Mouse (Mus musculus): Measurements from ENCODE around the gene Prr14.
"Not testable (repeated sequence)": the region's sequence is repeated elsewhere in the genome, so short reads cannot be mapped to it uniquely, and the experiment has no call there.

The Prr14 gene

DNA sequence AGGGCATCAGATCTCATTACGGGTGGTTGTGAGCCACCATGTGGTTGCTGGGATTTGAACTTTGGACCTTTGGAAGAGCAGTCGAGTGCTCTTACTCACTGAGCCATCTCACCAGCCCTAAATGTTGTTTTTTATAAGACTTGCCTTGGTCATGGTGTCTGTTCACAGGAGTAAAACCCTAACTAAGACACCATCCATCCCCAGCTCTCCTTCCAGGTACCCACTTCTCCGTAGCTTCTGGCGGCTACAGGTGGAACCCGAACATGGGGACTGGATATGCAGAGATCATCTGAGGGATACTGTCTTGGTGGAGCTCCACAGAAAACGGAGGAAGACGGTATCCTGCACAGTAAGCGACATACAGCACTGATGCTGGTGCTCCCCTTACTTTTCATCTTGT is at the start of gene Prr14:
Prr14 (plus strand) TSS at position 301 of the 400 bp plus-strand sequence.
- not testable (repeated sequence) for DNase-seq (ENCODE audit: low spot score in 2 of 2)

DNA sequence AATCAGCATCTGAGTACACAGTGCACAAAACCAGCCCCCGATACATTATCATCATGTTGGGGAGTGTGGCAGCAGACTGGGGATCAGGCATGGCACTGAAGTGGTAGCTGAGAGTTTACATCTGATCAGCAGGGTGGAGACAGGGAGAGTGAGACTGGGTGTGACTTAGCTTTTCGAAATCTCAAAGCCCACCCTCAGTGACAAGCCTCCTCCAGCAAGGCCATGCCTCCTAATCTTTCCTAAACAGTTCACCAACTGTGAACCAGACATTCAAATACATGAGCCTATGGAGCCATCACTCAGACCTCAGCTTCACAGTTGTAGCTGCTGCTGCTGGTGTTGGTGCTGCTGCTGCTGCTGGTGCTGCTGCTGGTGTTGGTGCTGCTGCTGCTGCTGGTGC is 48.0 kb upstream of the Prr14 start:
- no peak for DNase-seq (ENCODE audit: low spot score in 2 of 2)

- DNase-seq (ENCODE audit: low spot score in 2 of 2): peak; percentile 91 to 97
Observed at GRCm38 (mm10) chr7:127421388-127422191, 37.8 kb upstream of the Prr14 start, which contains the start of gene Zfp688. Zfp688 (minus strand) TSS chr7:127422068.

DNA sequence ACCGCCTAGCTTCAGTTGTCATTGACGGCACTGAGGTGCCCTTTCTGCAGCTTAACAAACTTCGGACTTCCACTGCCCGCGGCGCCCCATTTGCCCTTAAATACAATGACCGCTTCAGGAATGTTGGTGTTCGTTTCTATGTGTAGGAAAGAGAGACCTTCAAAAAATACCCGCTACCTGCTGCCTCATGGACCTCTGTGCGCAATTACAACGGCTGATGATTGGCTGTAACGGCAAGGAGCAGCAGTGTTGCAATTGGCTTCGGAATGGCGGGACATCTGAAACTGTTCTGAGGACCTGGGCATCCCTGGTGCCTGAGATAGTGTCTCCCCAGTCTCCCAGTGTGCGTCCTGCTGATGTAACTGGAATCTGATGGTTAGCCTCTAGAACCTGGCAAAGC is 37.2 kb upstream of the Prr14 start:
- DNase-seq (ENCODE audit: low spot score in 2 of 2): no peak

DNA sequence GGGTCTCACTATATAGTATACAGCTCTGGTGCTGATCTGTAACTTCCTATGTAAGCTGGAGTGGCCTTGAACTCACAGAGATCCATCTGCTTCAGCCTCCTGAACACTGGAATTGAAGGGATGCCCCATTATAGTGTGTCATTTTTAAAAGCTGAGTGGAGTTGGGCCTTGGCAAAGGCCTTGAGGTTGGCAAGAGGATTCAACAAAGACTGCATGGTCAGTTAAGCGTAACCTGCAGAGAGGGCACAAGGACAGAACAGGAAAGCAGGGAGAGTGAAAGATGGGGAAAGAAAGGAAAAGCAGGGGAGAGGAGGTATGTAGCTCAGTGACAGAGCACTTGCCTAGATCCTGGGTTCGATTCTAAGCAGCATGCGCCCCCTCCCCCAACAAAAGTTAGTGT is 34.1 kb upstream of the Prr14 start:
- no peak for DNase-seq (ENCODE audit: low spot score in 2 of 2)

GRCm38 (mm10) chr7:127425911-127426310 is 33.5 kb upstream of the Prr14 start:
- DNase-seq (ENCODE audit: low spot score in 2 of 2): no peak

DNA sequence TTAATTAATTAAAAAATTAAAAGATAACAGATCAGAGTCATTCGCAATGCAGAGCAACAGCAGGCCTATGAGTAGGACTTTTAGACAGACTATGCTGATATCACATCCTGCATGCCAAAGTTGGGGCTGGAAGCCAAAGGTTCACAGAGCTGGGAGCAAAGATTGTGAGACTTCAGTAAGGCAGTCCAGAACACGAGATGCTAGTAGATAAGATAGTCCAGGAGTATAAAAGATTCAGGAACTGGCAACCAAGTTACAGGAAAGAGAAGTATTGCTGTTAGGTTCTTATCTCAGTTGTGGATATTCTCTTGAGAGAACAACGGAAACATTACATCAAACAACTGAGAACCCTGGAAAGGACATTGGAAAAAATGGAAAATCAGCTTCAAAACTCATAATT is 33.1 kb upstream of the Prr14 start:
- no peak for DNase-seq (ENCODE audit: low spot score in 2 of 2)

DNA sequence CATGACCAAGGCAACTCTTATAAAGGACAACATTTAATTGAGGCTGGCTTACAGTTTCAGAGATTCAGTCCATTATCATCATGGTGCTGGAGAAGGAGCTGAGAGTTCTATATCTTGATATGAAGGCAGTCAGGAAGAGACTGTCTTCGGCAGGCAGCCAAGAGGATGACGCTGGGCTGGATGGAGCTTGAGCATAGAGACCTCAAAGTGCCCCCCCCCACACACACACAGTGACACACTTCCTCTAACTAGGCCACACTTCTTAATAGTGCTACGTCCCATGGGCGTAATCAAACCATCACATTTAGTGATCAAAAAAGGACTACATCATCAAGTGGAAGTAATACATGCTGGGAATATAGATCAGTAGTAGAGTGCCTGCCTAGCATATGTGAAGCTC is 24.2 kb upstream of the Prr14 start:
- DNase-seq (ENCODE audit: low spot score in 2 of 2): no peak

DNA sequence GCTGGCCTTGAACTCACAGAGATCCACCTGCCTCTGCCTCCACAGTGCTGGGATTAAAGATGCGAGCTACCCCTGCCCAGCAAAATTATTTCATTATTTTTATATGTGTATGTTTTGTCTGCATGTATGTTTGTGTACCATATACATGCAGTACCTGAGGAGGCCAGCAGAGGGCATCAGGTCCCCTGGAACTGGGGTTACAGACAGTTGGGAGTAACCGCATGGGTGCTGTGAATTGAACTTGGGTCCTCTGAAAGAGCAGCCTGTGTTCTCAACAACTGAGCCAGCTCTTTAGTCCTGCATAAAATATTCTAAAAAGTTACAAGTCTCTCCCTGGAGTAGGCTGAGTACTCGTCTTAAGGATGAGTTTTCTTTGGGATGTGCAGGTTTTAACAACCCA is 21.7 kb upstream of the Prr14 start:
- DNase-seq (ENCODE audit: low spot score in 2 of 2): no peak

DNA sequence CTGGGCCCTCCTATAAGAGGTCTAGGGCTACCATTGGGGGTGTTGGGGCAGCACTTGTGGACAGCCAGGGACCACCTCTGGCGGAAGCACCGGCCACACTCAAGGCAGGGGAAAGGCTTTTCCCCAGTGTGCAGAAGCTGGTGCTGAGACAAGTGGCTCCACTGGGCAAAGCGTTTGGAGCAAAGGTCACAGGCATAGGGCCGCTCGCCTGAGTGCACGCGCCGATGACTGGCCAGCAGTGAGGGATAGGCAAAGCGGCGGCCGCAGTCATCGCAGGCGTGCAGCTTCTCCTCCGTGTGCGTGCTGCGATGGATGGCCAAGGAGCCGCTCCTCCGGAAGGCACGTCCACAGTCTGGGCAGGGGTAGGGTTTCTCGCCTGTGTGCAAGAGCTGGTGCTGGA is 15.4 kb upstream of the Prr14 start:
- no peak for DNase-seq (ENCODE audit: low spot score in 2 of 2)

DNA sequence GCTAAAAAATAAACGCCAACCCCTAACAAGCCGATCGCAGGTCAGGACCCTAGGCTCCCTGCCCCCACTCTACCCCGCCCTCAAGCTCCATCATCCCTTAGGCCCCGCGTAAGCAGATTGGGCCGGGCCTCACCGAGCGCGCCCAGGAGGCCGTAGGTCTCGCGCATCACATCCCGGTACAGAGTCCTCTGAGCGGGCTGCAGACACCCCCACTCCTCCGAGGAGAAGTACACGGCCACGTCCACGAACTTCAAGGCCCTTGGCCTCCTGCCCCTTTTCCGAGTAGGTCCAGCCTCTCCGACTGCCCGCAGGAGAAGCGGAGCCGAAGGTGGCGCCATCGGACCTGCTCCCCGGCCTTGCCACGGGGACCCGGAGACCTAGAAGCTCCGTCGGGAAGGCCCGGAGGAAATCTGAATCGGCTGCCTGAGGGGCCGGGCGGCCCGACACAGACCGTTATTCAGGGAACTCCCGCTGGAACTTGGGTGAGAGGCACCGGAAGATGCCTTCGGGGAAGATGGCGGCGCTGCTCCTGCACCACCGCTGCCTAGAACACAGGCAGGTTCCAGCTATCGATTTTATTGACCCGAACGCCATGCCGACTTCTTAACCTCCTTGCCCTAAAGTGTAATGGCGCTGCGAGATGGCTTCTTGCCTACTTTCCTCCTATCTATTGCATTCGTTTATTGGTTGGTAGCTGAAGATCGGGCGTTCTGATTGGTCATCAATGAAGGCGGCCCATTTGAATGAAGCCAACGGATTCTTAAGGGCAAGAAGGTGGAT is 10.7 kb upstream of the Prr14 start, which contains the start of gene Zfp689:
Zfp689 (minus strand) TSS at position 638 of the 780 bp plus-strand sequence.
- peak; percentile 87 to 90 for DNase-seq (ENCODE audit: low spot score in 2 of 2)

- DNase-seq (ENCODE audit: low spot score in 2 of 2): no peak
Observed at GRCm38 (mm10) chr7:127449966-127450365, 9.4 kb upstream of the Prr14 start.

- DNase-seq (ENCODE audit: low spot score in 2 of 2): no peak
Observed at GRCm38 (mm10) chr7:127453056-127453455, 6.4 kb upstream of the Prr14 start.

DNA sequence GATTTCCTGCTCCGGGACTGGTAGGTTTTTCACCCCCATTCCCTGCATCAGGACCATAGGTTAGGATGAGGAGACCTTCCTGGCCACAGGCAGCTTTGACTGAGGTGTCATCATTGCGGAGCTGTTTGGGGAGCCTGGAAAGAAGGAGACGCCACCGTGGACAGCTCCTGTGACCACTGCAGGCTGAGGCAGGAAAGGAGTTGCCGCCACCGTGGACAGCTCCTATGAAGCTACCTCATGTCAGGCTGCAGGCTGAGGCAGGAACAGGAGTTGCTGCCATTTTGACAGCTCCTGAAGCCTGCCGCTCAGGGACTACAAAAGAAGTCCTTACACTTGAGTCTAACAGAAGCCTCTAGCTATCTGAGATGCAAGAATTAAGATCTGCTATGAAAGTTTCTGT is 4.5 kb upstream of the Prr14 start:
- DNase-seq (ENCODE audit: low spot score in 2 of 2): no peak

GRCm38 (mm10) chr7:127458371-127459122 is 864 bp upstream of the Prr14 start:
- not testable (repeated sequence) for DNase-seq (ENCODE audit: low spot score in 2 of 2)

GRCm38 (mm10) chr7:127465191-127465590 is 5.8 kb downstream of the Prr14 start:
- no peak for DNase-seq (ENCODE audit: low spot score in 2 of 2)

GRCm38 (mm10) chr7:127465670-127466069 is 6.3 kb downstream of the Prr14 start:
- not testable (repeated sequence) for DNase-seq (ENCODE audit: low spot score in 2 of 2)

DNA sequence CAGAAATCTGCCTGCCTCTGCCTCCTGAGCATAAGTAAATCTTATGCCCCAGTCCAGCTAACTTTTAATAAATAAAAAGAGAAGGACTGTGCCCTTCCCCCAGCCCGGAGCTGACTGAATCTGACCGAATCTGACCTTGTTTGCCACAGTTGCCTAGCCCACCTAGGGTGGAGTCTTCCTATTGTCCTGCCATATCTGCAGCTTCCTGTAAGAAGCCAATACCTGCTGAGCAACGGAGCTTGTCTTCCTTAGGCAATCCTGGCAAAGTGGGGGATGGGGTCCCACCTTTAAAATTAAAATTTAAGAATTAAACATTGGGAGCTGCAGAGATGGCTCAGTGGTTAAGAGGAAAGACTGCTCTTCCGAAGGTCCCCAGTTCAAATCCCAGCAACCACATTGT is 7.2 kb downstream of the Prr14 start:
- no peak for DNase-seq (ENCODE audit: low spot score in 2 of 2)

DNA sequence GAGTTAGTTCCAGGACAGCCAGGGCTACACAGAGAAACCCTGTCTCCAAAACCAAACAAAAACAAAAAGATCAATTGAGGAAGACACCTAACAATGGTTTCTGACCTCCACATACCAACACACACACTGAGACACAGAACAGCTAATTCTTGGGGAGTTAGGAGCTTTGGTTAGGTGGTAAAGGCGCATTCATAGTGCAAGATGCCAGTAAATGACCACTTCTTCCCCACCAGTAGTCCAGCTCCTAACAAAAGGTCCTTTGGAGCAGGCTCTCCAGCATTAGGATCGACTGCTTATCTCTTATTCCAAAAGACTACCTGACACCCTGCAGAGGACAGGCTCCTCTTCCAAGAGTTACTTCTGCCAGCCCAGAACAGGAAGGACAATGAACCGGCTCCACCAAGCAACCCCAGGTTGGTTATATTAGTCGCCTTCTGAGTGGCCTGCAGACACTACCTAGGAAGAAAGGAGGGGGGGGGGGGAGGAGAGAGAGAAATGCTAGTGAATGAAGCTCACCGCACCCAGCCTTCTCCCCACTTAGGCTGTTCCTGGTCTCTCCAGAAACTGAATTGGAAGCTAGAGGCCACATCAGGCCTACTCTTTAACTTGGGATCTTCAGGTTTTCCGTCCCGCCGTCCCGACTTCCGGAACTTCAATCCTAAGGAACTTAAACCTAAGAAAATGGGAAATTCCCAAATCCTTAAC is 10.8 kb downstream of the Prr14 start:
- DNase-seq (ENCODE audit: low spot score in 2 of 2): no peak

DNA sequence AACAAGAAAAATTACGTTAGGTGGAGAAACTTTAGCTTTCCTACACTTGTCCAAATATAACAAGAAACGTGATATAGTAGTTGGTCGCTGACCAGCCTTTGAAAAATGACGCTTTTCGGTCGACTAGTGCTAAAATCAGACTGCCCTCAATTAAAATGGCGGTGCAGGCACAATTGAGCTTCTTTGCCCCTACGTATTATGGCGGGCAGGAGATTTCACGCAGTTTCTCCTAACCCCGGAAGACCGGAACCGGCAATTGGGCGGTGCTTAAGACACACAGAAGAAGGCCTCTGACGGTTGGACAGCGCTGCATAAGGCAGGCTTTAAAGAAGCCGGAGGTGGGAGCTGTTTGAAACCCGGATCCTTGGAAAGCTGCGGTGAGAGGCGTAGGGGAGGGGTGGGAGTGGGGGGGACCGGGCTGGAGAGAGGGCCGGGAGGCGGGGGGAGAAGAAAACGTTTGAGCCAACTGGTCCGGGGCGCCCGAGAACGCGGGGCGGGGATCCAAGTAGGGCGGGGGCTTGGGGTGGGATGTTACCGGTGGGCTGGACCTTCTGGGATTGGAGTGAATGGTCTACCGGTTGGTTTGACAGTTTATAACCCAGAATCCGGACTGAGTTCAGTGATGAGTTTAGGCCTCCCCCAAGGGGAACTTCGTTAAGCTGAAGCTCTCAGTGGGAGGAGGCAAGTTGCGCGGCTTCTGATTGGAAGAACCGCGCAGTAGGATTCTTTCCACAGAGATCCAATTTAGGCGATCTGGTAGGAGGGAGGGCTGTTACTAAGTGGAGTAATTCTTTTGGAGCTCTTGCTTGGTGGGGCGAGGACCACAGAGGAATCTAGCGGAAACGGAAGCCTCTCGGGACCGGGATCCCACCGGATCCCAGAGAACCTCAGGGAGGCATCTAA is 11.6 kb downstream of the Prr14 start:
- DNase-seq (ENCODE audit: low spot score in 2 of 2): peak; percentile 63 to 90
